Mouse (Mus musculus): Measurements from ENCODE around the gene Nop53. TPM values are rescaled to one million over a fixed set of nuclear protein-coding genes. Genes with fewer than 3 reads are reported as not detected.

Gene Nop53
- polyA plus RNA-seq, 1 experiment, result 120 TPM

- Histone ChIP-seq H3K4me3 (ENCODE audit: low read depth, low read length) (no peak overlapping the region), H3K27me3 (ENCODE audit: control insufficient read depth, insufficient read depth, low read length) (no peaks in the 10 kb centered on the region), H3K4me1 (ENCODE audit: control insufficient read depth, insufficient read depth, insufficient read length, low read length) (peaks cover 4% of the 10 kb centered on the region; the same call in 1 of the 2 replicates), H3K27ac (ENCODE audit: insufficient read depth, low read depth, low read length) (no peak overlapping the region), H3K36me3 (ENCODE audit: control insufficient read depth, insufficient read depth, low read length) (peaks cover 19% of the 10 kb centered on the region)
- WGBS, result 85% methylated on average over 8 of the region's 8 CpGs
- TF ChIP-seq CTCF (IDR thresholded peaks at IDR 0.05; ENCODE audit: extremely low read depth, insufficient read length, insufficient replicate concordance, low read depth, low read length), result no peak
- no peak for TF ChIP-seq POLR2A (IDR thresholded peaks at IDR 0.05; ENCODE audit: low read depth, low read length)
Measured at GRCm38 (mm10) chr7:15968322-15968721, 22.4 kb upstream of the Nop53 start.

GRCm38 (mm10) chr7:15967312-15967711 is 21.4 kb upstream of the Nop53 start, which contains the start of gene Ehd2:
Gene Ehd2 (minus strand): TSS chr7:15967567.
- 4% methylated on average over 22 of the region's 22 CpGs for WGBS
- H3K36me3 ChIP-seq (ENCODE audit: control insufficient read depth, insufficient read depth, low read length), result peaks cover 12% of the 10 kb centered on the region
- peaks cover 9% of the 10 kb centered on the region for H3K4me1 ChIP-seq (ENCODE audit: control insufficient read depth, insufficient read depth, insufficient read length, low read length)
- TF ChIP-seq POLR2A (IDR thresholded peaks at IDR 0.05; ENCODE audit: low read depth, low read length) (0 out of 2 replicates have a peak, but pooled peaks have one; percentile 27), CTCF (IDR thresholded peaks at IDR 0.05; ENCODE audit: extremely low read depth, insufficient read length, insufficient replicate concordance, low read depth, low read length) (peak; percentile 81)
- H3K27me3 ChIP-seq (ENCODE audit: control insufficient read depth, insufficient read depth, low read length), result no peaks in the 10 kb centered on the region
- H3K4me3 ChIP-seq (ENCODE audit: low read depth, low read length), result peak within 1 kb of the TSS; percentile 60
- peak within 1 kb of the TSS; percentile 42 for H3K27ac ChIP-seq (ENCODE audit: insufficient read depth, low read depth, low read length)

DNA sequence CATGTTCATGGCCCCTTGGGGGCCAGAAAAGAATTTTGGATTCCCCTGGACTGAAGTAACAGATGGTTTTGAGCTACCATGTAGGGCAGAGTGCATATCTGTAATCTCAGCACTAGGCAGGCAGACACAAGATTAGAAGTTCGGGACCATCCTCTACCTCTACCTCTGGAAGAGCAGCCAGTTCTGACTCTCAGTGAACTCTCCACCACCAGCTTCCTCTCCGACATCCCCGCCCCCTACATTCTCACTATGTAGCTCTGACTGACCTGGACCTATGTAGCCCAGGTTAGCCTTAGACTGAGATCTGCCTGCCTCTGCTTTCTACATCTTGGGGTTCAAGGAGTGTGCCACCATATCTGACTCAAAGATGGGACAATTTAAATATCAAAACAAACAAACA is 20.6 kb upstream of the Nop53 start:
- Histone ChIP-seq H3K4me1 (ENCODE audit: control insufficient read depth, insufficient read depth, insufficient read length, low read length) (peaks cover 9% of the 10 kb centered on the region), H3K36me3 (ENCODE audit: control insufficient read depth, insufficient read depth, low read length) (peaks cover 3% of the 10 kb centered on the region), H3K27ac (ENCODE audit: insufficient read depth, low read depth, low read length) (no peak overlapping the region), H3K27me3 (ENCODE audit: control insufficient read depth, insufficient read depth, low read length) (no peaks in the 10 kb centered on the region), H3K4me3 (ENCODE audit: low read depth, low read length) (no peak overlapping the region)
- TF ChIP-seq POLR2A (IDR thresholded peaks at IDR 0.05; ENCODE audit: low read depth, low read length) (no peak), CTCF (IDR thresholded peaks at IDR 0.05; ENCODE audit: extremely low read depth, insufficient read length, insufficient replicate concordance, low read depth, low read length) (no peak)
- WGBS, result 72% methylated on average over 3 of the region's 3 CpGs

GRCm38 (mm10) chr7:15963798-15964652 is 18.2 kb upstream of the Nop53 start:
- H3K36me3 ChIP-seq (ENCODE audit: control insufficient read depth, insufficient read depth, low read length), result no peaks in the 10 kb centered on the region
- H3K27ac ChIP-seq (ENCODE audit: insufficient read depth, low read depth, low read length), result peak overlapping the region; percentile 15; the same call in 1 of the 2 replicates
- H3K4me1 ChIP-seq (ENCODE audit: control insufficient read depth, insufficient read depth, insufficient read length, low read length), result peaks cover 9% of the 10 kb centered on the region
- 71% methylated on average over 32 of the region's 32 CpGs for WGBS
- H3K27me3 ChIP-seq (ENCODE audit: control insufficient read depth, insufficient read depth, low read length), result no peaks in the 10 kb centered on the region
- H3K4me3 ChIP-seq (ENCODE audit: low read depth, low read length), result peak overlapping the region; percentile 23
- TF ChIP-seq CTCF (IDR thresholded peaks at IDR 0.05; ENCODE audit: extremely low read depth, insufficient read length, insufficient replicate concordance, low read depth, low read length), result no peak
- no peak for TF ChIP-seq POLR2A (IDR thresholded peaks at IDR 0.05; ENCODE audit: low read depth, low read length)

DNA sequence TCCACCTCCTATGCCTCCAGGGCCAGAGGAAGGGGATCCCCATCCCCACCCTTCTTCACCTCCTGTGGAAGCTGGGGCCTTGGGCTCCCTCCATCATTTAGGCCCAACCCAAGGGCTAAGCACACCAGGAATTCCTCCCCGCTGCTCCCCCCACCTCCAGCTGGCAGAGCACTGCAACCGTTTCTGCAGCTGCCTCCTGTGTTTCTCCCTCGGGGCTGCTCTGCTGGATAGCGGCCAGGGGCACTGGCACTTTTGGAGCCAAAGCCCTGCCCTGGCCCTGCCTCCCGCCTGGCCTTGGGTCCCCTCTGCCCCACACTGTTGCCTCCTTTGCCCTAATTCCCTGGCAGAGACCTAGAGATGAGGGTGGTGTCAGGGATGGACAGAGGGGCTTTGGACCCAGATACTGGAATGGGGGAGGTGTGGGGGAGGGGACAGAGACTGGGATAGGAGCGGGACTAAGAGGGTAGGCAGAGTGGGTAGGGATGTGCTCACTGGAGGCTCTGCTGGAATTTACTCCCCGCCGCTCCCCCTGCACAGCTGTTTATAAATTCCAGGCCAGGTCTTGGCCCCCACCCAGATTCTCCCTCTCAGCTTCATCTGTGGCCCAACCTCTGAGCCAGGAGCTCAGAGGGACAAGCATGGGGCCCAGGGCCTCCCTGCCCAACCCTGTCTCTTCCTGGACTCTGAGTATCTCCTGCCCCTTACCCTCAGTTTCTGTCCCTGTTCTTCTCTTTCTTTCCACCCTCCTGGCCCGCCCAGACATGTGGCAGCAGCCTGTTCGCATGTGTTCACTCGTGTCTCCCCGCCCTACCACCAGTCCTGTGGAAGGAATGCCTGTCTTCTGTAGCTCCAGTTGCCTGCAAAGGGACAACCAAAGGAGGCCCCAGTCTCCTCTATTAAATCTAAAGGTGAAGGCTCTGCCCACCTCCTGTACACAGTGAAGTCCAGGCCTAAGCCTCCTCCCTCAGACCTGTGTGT is 16.7 kb upstream of the Nop53 start:
- 21% methylated on average over 12 of the region's 12 CpGs for WGBS
- Histone ChIP-seq H3K27ac (ENCODE audit: insufficient read depth, low read depth, low read length) (peak overlapping the region; percentile 78), H3K4me3 (ENCODE audit: low read depth, low read length) (peak overlapping the region; percentile 8; the same call in 1 of the 2 replicates)

GRCm38 (mm10) chr7:15961798-15962197 is 15.9 kb upstream of the Nop53 start:
- TF ChIP-seq CTCF (IDR thresholded peaks at IDR 0.05; ENCODE audit: extremely low read depth, insufficient read length, insufficient replicate concordance, low read depth, low read length) (no peak), POLR2A (IDR thresholded peaks at IDR 0.05; ENCODE audit: low read depth, low read length) (no peak)
- Histone ChIP-seq H3K27me3 (ENCODE audit: control insufficient read depth, insufficient read depth, low read length) (no peaks in the 10 kb centered on the region), H3K4me1 (ENCODE audit: control insufficient read depth, insufficient read depth, insufficient read length, low read length) (peaks cover 9% of the 10 kb centered on the region), H3K36me3 (ENCODE audit: control insufficient read depth, insufficient read depth, low read length) (no peaks in the 10 kb centered on the region), H3K27ac (ENCODE audit: insufficient read depth, low read depth, low read length) (peak overlapping the region; percentile 78), H3K4me3 (ENCODE audit: low read depth, low read length) (no peak overlapping the region)
- 80% methylated on average over 7 of the region's 7 CpGs for WGBS

More for the DNA sequence above, 16.7 kb upstream of the Nop53 start:
- Histone ChIP-seq H3K4me1 (ENCODE audit: control insufficient read depth, insufficient read depth, insufficient read length, low read length) (peaks cover 9% of the 10 kb centered on the region), H3K36me3 (ENCODE audit: control insufficient read depth, insufficient read depth, low read length) (no peaks in the 10 kb centered on the region), H3K27me3 (ENCODE audit: control insufficient read depth, insufficient read depth, low read length) (no peaks in the 10 kb centered on the region)
- TF ChIP-seq CTCF (IDR thresholded peaks at IDR 0.05; ENCODE audit: extremely low read depth, insufficient read length, insufficient replicate concordance, low read depth, low read length) (no peak), POLR2A (IDR thresholded peaks at IDR 0.05; ENCODE audit: low read depth, low read length) (no peak)

Measured in small intestine, adult 2 months (tissue).